Mouse (Mus musculus) T-cell, adult 2 months (primary cell): ENCODE measurements around the gene Ube2h.

Experiments
- DNase-seq: peaks from one replicate; pipeline ENCODE4 v3.0.0; 2022; ENCODE audit warnings: low spot score

Gene Ube2h

DNA sequence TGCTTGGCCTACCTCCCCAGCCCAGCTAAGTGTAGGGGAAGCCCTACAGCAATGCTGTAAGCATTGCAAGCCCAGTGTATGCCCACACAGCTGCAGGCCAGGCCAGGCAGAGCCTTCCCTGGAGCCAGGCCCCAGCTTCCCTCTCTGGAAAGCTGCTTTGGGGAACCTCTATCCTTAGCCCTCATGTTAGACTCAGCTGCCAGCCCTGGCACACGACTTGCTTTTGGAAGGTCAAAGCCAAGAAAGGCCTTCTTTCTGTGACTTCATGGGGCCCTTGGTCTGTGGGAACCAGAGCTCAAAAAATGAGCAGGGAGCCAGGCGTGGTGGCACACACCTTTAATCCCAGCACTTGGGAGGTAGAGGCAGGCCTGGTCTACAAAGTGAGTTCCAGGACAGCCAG is 142.7 kb downstream of the Ube2h start:
- no peak for DNase-seq
